Mouse (Mus musculus) MEL (cell line): Measurements from ENCODE around the gene Shroom1. TPM values are rescaled to one million over a fixed set of nuclear protein-coding genes. Genes with fewer than 3 reads are reported as not detected.

Experiments used
- DNase-seq: peaks from one replicate; pipeline ENCODE4 v3.0.0; 2011; ENCODE audit warnings: low read depth, low spot score
- H3K27ac ChIP-seq: 2 replicates; pipeline ENCODE4 v1.5.1; 2012; ENCODE audit warnings: low read depth, mild to moderate bottlenecking, control low read depth, low read length, moderate library complexity; ENCODE audit not compliant: control insufficient read depth
- H3K27me3 ChIP-seq, 2 experiments: fragments of 150-350 bp in 1 of 2; sonication (generic) in 1 of 2; 2 replicates each; pipeline ENCODE4 v1.6.1; 2012; ENCODE audit warnings: low read length in 2 of 2, mild to moderate bottlenecking in 2 of 2, improper control_type of control experiment in 1 of 2, moderate library complexity in 1 of 2; ENCODE audit not compliant: insufficient read depth in 2 of 2, control insufficient read depth in 1 of 2
- H3K36me3 ChIP-seq, 2 experiments: 2 replicates each; pipeline ENCODE4 v1.6.1; 2012 to 2014; ENCODE audit warnings: low read length in 2 of 2, improper control_type of control experiment in 1 of 2, inconsistent platforms in 1 of 2, mild to moderate bottlenecking in 1 of 2; ENCODE audit not compliant: insufficient read depth in 2 of 2, control insufficient read depth in 1 of 2
- H3K4me1 ChIP-seq, 2 experiments: fragments of 150-350 bp in 1 of 2; sonication (generic) in 1 of 2; 2 replicates each; pipeline ENCODE4 v1.6.1; 2012; ENCODE audit warnings: low read length in 2 of 2, improper control_type of control experiment in 1 of 2, mild to moderate bottlenecking in 1 of 2; ENCODE audit not compliant: insufficient read depth in 2 of 2, control insufficient read depth in 1 of 2
- H3K4me3 ChIP-seq, 2 experiments: fragments of 150-350 bp in 1 of 2; sonication (generic) in 1 of 2; 2 replicates each; pipeline ENCODE4 v1.5.1; 2012; ENCODE audit warnings: low read depth in 2 of 2, low read length in 2 of 2, mild to moderate bottlenecking in 2 of 2, moderate library complexity in 2 of 2, control low read depth in 1 of 2, improper control_type of control experiment in 1 of 2; ENCODE audit not compliant: control insufficient read depth in 1 of 2, insufficient read depth in 1 of 2
- H3K79me2 ChIP-seq: 2 replicates; pipeline ENCODE4 v1.6.1; 2012; ENCODE audit warnings: mild to moderate bottlenecking, low read length, moderate library complexity; ENCODE audit not compliant: control insufficient read depth, poor library complexity, insufficient read depth
- H3K9ac ChIP-seq: 2 replicates; pipeline ENCODE4 v1.6.1; 2012; ENCODE audit warnings: low read depth, mild to moderate bottlenecking, control low read depth, low read length, moderate library complexity; ENCODE audit not compliant: control insufficient read depth, poor library complexity, severe bottlenecking
- H3K9me3 ChIP-seq: fragments of 150-350 bp; sonication (generic); replicated peaks from 2 replicates; pipeline ENCODE4 v1.6.1; 2012; ENCODE audit warnings: mild to moderate bottlenecking, low read length, improper control_type of control experiment, moderate library complexity; ENCODE audit not compliant: insufficient read depth
- BHLHE40 ChIP-seq: IDR thresholded peaks from 2 replicates; pipeline ENCODE4 v1.6.1; 2012; ENCODE audit warnings: low read depth, mild to moderate bottlenecking, inconsistent platforms, low read length, improper control_type of control experiment, borderline replicate concordance
- CHD1 ChIP-seq: IDR thresholded peaks from 2 replicates; pipeline ENCODE4 v1.6.1; 2012; ENCODE audit warnings: low read depth, mild to moderate bottlenecking, inconsistent platforms, low read length, improper control_type of control experiment
- CHD2 ChIP-seq: IDR thresholded peaks from 2 replicates; pipeline ENCODE4 v1.6.1; 2011; ENCODE audit warnings: low read length, improper control_type of control experiment
- CTCF ChIP-seq, 3 experiments: IDR thresholded peaks in 2 of 3; conservative IDR thresholded peaks in 1 of 3; 2 replicates each; pipeline ENCODE4 v1.5.1; 2011 to 2012; ENCODE audit warnings: low read length in 3 of 3, low read depth in 2 of 3, mild to moderate bottlenecking in 2 of 3, improper control_type of control experiment in 1 of 3, inconsistent platforms in 1 of 3, mixed read lengths in 1 of 3, moderate library complexity in 1 of 3; ENCODE audit not compliant: control insufficient read depth in 1 of 3, insufficient read depth in 1 of 3, poor library complexity in 1 of 3, severe bottlenecking in 1 of 3
- E2F4 ChIP-seq: IDR thresholded peaks from 2 replicates; pipeline ENCODE4 v1.6.1; 2011; ENCODE audit warnings: low read depth, low read length, improper control_type of control experiment, borderline replicate concordance
- EP300 ChIP-seq, 2 experiments: IDR thresholded peaks; 2 replicates each; pipeline ENCODE4 v1.6.1; 2011; ENCODE audit warnings: improper control_type of control experiment in 2 of 2, low read length in 2 of 2, low read depth in 1 of 2, mild to moderate bottlenecking in 1 of 2
- GATA1 ChIP-seq: IDR thresholded peaks from 2 replicates; pipeline ENCODE4 v1.6.1; 2011; ENCODE audit warnings: low read depth, low read length, improper control_type of control experiment
- MAFK ChIP-seq: IDR thresholded peaks from 2 replicates; pipeline ENCODE4 v1.6.1; 2011; ENCODE audit warnings: low read depth, mild to moderate bottlenecking, low read length, improper control_type of control experiment, borderline replicate concordance
- MAZ ChIP-seq: IDR thresholded peaks from 2 replicates; pipeline ENCODE4 v1.6.1; 2012; ENCODE audit warnings: low read depth, mild to moderate bottlenecking, inconsistent platforms, low read length, improper control_type of control experiment
- MYB ChIP-seq: IDR thresholded peaks from 2 replicates; pipeline ENCODE4 v1.6.1; 2011; ENCODE audit warnings: mild to moderate bottlenecking, low read depth, low read length, improper control_type of control experiment
- POLR2A ChIP-seq, 2 experiments: IDR thresholded peaks; 2 replicates each; pipeline ENCODE4 v1.6.1; 2011 to 2012; ENCODE audit warnings: low read length in 2 of 2, mild to moderate bottlenecking in 2 of 2, control low read depth in 1 of 2, improper control_type of control experiment in 1 of 2, low read depth in 1 of 2, moderate library complexity in 1 of 2; ENCODE audit not compliant: control insufficient read depth in 1 of 2, insufficient read depth in 1 of 2, poor library complexity in 1 of 2
- POLR2AphosphoS2 ChIP-seq: IDR thresholded peaks from 2 replicates; pipeline ENCODE4 v1.6.1; 2011; ENCODE audit warnings: low read length, improper control_type of control experiment
- POLR2AphosphoS5 ChIP-seq: IDR thresholded peaks from 2 replicates; pipeline ENCODE4 v1.6.1; 2012; ENCODE audit warnings: low read depth, borderline replicate concordance, mild to moderate bottlenecking, inconsistent platforms, low read length, moderate library complexity, mixed read lengths
- RCOR1 ChIP-seq: IDR thresholded peaks from 2 replicates; pipeline ENCODE4 v1.6.1; 2012; ENCODE audit warnings: low read depth, mild to moderate bottlenecking, inconsistent platforms, low read length, improper control_type of control experiment
- SIN3A ChIP-seq: IDR thresholded peaks from 2 replicates; pipeline ENCODE4 v1.6.1; 2012; ENCODE audit warnings: low read length, improper control_type of control experiment, inconsistent platforms
- SMC3 ChIP-seq: IDR thresholded peaks from 2 replicates; pipeline ENCODE4 v1.6.1; 2011; ENCODE audit warnings: low read depth, low read length, improper control_type of control experiment
- TAL1 ChIP-seq: IDR thresholded peaks from 2 replicates; pipeline ENCODE4 v1.6.1; 2012; ENCODE audit warnings: mild to moderate bottlenecking, inconsistent platforms, low read length, moderate library complexity, mixed read lengths
- TBP ChIP-seq: IDR thresholded peaks from 2 replicates; pipeline ENCODE4 v1.8.0; 2011; ENCODE audit warnings: low read depth, low read length, improper control_type of control experiment
- TCF12 ChIP-seq: IDR thresholded peaks from 2 replicates; pipeline ENCODE4 v1.6.1; 2014; ENCODE audit warnings: low read depth, mild to moderate bottlenecking, inconsistent platforms, low read length, improper control_type of control experiment, moderate library complexity
- USF1 ChIP-seq: IDR thresholded peaks from 2 replicates; pipeline ENCODE4 v1.6.1; 2014; ENCODE audit warnings: low read depth, mild to moderate bottlenecking, inconsistent platforms, low read length, improper control_type of control experiment, moderate library complexity
- USF2 ChIP-seq, 2 experiments: IDR thresholded peaks; 2 replicates each; pipeline ENCODE4 v1.6.1; 2011 to 2012; ENCODE audit warnings: improper control_type of control experiment in 2 of 2, low read length in 2 of 2, borderline replicate concordance in 1 of 2, inconsistent platforms in 1 of 2, low read depth in 1 of 2, mild to moderate bottlenecking in 1 of 2; ENCODE audit not compliant: insufficient read depth in 1 of 2
- ZKSCAN1 ChIP-seq: IDR thresholded peaks from 2 replicates; pipeline ENCODE4 v1.6.1; 2012; ENCODE audit warnings: low read depth, mild to moderate bottlenecking, inconsistent platforms, low read length, improper control_type of control experiment, moderate library complexity
- ZMIZ1 ChIP-seq: IDR thresholded peaks from 2 replicates; pipeline ENCODE4 v1.6.1; 2012; ENCODE audit warnings: low read depth, mild to moderate bottlenecking, inconsistent platforms, low read length, improper control_type of control experiment, moderate library complexity
- ZNF384 ChIP-seq: IDR thresholded peaks from 2 replicates; pipeline ENCODE4 v1.6.1; 2012; ENCODE audit warnings: low read depth, mild to moderate bottlenecking, inconsistent platforms, low read length, improper control_type of control experiment
- polyA plus RNA-seq, 2 experiments: library from polyadenylated mRNA; stranded (reverse) in 1 of 2; unstranded in 1 of 2; fragments of >175 nt in 1 of 2; fragments of >200 nt in 1 of 2; gene quantifications; 2 replicates each; pipeline versions ENCODE4 v1.2.1 to v1.2.4; 2012; ENCODE audit warnings: low replicate concordance in 2 of 2, low read depth in 1 of 2; ENCODE audit not compliant: insufficient read length in 2 of 2, insufficient read depth in 1 of 2, missing spikeins in 1 of 2
- total RNA-seq: library from RNA; depleted of rRNA; stranded (reverse); fragments of 300-350 nt; gene quantifications from 2 replicates; pipeline ENCODE4 v1.2.3, GENCODE M21; 2012; rRNA removed

Shroom1 gene
- total RNA-seq, result not detected in 2 replicates
- polyA plus RNA-seq, result under 1 TPM in 1 of 2 experiments, not detected in 1; 0.19 TPM

- Histone ChIP-seq H3K36me3 (peaks cover 0 to 4% of the 10 kb centered on the region in 2 experiments; a peak in 1 of 4 replicates), H3K4me1 (peaks cover 2 to 10% of the 10 kb centered on the region in 2 experiments; a peak in 3 of 4 replicates), H3K9me3 (no peaks in the 10 kb centered on the region), H3K4me3 (peak within 1 kb of the TSS; percentile 47 to 65), H3K27ac (no peak within 1 kb of the TSS), H3K27me3 (peaks cover 17 to 19% of the 10 kb centered on the region in 2 experiments), H3K9ac (peak within 1 kb of the TSS; percentile 52), H3K79me2 (no peaks in the 10 kb centered on the region)
- DNase-seq, result peak; percentile 33
- TF ChIP-seq USF2 (IDR thresholded peaks at IDR 0.05; ENCODE audit: borderline replicate concordance in 1 of 2, insufficient read depth in 1 of 2, low read depth in 1 of 2, low read length in 2 of 2), result no peak
- no peak for TF ChIP-seq USF1
- 0 out of 2 replicates have a peak, but pooled peaks have one; percentile 8 for TF ChIP-seq BHLHE40
- TF ChIP-seq CHD2, result no peak
- no peak for TF ChIP-seq TCF12
- no peak for TF ChIP-seq SIN3A
- no peak for TF ChIP-seq POLR2AphosphoS5
- no peak for TF ChIP-seq MYB
- no peak for TF ChIP-seq EP300 (IDR thresholded peaks at IDR 0.05; ENCODE audit: low read depth in 1 of 2, low read length in 2 of 2)
- peak; percentile 35 for TF ChIP-seq SMC3
- TF ChIP-seq ZNF384, result no peak
- no peak for TF ChIP-seq GATA1
- TF ChIP-seq TBP, result no peak
- TF ChIP-seq CTCF (IDR thresholded peaks at IDR 0.05 in 2 of 3, conservative IDR thresholded peaks at IDR 0.05 in 1 of 3; ENCODE audit: control insufficient read depth in 1 of 3, insufficient read depth in 1 of 3, low read depth in 2 of 3, low read length in 3 of 3, poor library complexity in 1 of 3, severe bottlenecking in 1 of 3), result peak in 1 of 3 experiments; percentile 43; a peak in 3 of 6 replicates
- TF ChIP-seq POLR2A (IDR thresholded peaks at IDR 0.05; ENCODE audit: control insufficient read depth in 1 of 2, insufficient read depth in 1 of 2, low read depth in 1 of 2, low read length in 2 of 2, poor library complexity in 1 of 2), result no peak
- TF ChIP-seq ZMIZ1, result no peak
- TF ChIP-seq POLR2AphosphoS2, result no peak
- TF ChIP-seq MAZ, result no peak
- no peak for TF ChIP-seq MAFK
- TF ChIP-seq RCOR1, result no peak
- TF ChIP-seq TAL1, result no peak
- no peak for TF ChIP-seq E2F4
- no peak for TF ChIP-seq ZKSCAN1
- TF ChIP-seq CHD1, result no peak
These were observed at the start of gene Shroom1, which contains the start of gene Gm10447 for GRCm38 (mm10) chr11:53456474-53457371. Gene Shroom1 (plus strand): TSS chr11:53457205. Gene Gm10447 (minus strand): TSS chr11:53457110.
